ENCODE assay signal across 11 mouse cellular contexts in genomic region chr9:111383756-111384155, GRCm38 (mm10). TPM values are rescaled to one million over a fixed set of nuclear protein-coding genes. Genes with fewer than 3 reads are reported as not detected.
A peak's percentile ranks its signal among the peaks of the same experiment; 100 is the strongest.
DNase-seq lines count a peak whose midpoint lies in the region; ATAC-seq and TF ChIP-seq lines count a peak whose summit lies in the region.
"Had no signal": no experiment of that assay in that cellular context is flagged by ENCODE, and none has a peak within 500 bp of the region (broad histone marks: within the 10 kb centered on the region; RNA-seq: fewer than 3 reads in every experiment).

No protein-coding gene starts in this region.

- no peaks in the 10 kb centered on the region for H3K4me1 ChIP-seq in forebrain, embryonic 14.5 days (ENCODE audit: control insufficient read depth, insufficient read depth, low read length)
- H3K4me1 ChIP-seq in forebrain, embryonic 11.5 days (replicated peaks; ENCODE audit: control insufficient read depth, insufficient read depth, low read length): no peaks in the 10 kb centered on the region
- peaks cover 9% of the 10 kb centered on the region for H3K4me1 ChIP-seq in neural tube, embryonic 13.5 days (replicated peaks)
- no peaks in the 10 kb centered on the region; the same call in 1 of the 2 replicates for H3K4me1 ChIP-seq in midbrain, postnatal 0 days (ENCODE audit: insufficient read depth, low read length)

- no peak overlapping the region for H3K4me3 ChIP-seq in forebrain, embryonic 14.5 days (ENCODE audit: low read depth, low read length)
- H3K4me3 ChIP-seq in forebrain, embryonic 11.5 days (ENCODE audit: low read depth, low read length): no peak overlapping the region
- no peak overlapping the region for H3K4me3 ChIP-seq in neural tube, embryonic 13.5 days
- H3K4me3 ChIP-seq in midbrain, postnatal 0 days (ENCODE audit: low read depth, low read length): no peak overlapping the region

- no peak overlapping the region for H3K4me2 ChIP-seq in forebrain, embryonic 14.5 days (ENCODE audit: low read length)
- no peak overlapping the region for H3K4me2 ChIP-seq in forebrain, embryonic 11.5 days (ENCODE audit: low read depth, low read length, severe bottlenecking)
- H3K4me2 ChIP-seq in neural tube, embryonic 13.5 days: no peak overlapping the region
- no peak overlapping the region for H3K4me2 ChIP-seq in midbrain, postnatal 0 days (ENCODE audit: low read depth, low read length, poor library complexity, severe bottlenecking)

- H3K9ac ChIP-seq in forebrain, embryonic 14.5 days (ENCODE audit: low read length): no peak overlapping the region
- H3K9ac ChIP-seq in forebrain, embryonic 11.5 days (ENCODE audit: low read length): no peak overlapping the region
- H3K9ac ChIP-seq in neural tube, embryonic 13.5 days: no peak overlapping the region
- H3K9ac ChIP-seq in midbrain, postnatal 0 days (replicated peaks; ENCODE audit: low read length, poor library complexity, severe bottlenecking): no peak overlapping the region

- H3K27me3 ChIP-seq in forebrain, embryonic 14.5 days (replicated peaks; ENCODE audit: control insufficient read depth, insufficient read depth, low read length): no peaks in the 10 kb centered on the region
- no peaks in the 10 kb centered on the region for H3K27me3 ChIP-seq in forebrain, embryonic 11.5 days (ENCODE audit: control insufficient read depth, insufficient read depth, low read length)
- H3K27me3 ChIP-seq in neural tube, embryonic 13.5 days: no peaks in the 10 kb centered on the region
- no peaks in the 10 kb centered on the region for H3K27me3 ChIP-seq in midbrain, postnatal 0 days (ENCODE audit: insufficient read depth, low read length)

- peak; percentile 67 for DNase-seq in forebrain, embryonic 14.5 days (ENCODE audit: low spot score)
- no peak for DNase-seq in forebrain, embryonic 11.5 days (ENCODE audit: low spot score)
- no peak for DNase-seq in neural tube, embryonic 10.5 days (ENCODE audit: extremely low spot score, low spot score)
- DNase-seq in frontal cortex, postnatal 36 days (ENCODE audit: low spot score in 2 of 2): peak; percentile 74 to 75
- DNase-seq in midbrain, postnatal 0 days (ENCODE audit: low spot score): peak; percentile 68
- no peak for DNase-seq in urinary bladder, postnatal 25 days (ENCODE audit: low spot score)
- DNase-seq: lung, adult 18-20 months; retina, postnatal 1 day had no signal

- TF ChIP-seq CTCF in midbrain, postnatal 0 days (IDR thresholded peaks at IDR 0.05): no peak

- 0 out of 2 replicates have a peak overlapping the region, but pooled peaks have one; percentile 1 for H3K27ac ChIP-seq in forebrain, embryonic 14.5 days (ENCODE audit: low read depth, low read length)
- H3K27ac ChIP-seq in forebrain, embryonic 11.5 days (ENCODE audit: low read depth, low read length): no peak overlapping the region
- 0 out of 2 replicates have a peak overlapping the region, but pooled peaks have one; percentile 19 for H3K27ac ChIP-seq in neural tube, embryonic 13.5 days (replicated peaks)
- H3K27ac ChIP-seq in midbrain, postnatal 0 days (ENCODE audit: low read depth, low read length): peak overlapping the region; percentile 51

- 44% methylated on average over 3 of the region's 3 CpGs for WGBS in forebrain, embryonic 14.5 days
- 59% methylated on average over 3 of the region's 3 CpGs for WGBS in forebrain, embryonic 11.5 days
- 69% methylated on average over 3 of the region's 3 CpGs for WGBS in neural tube, embryonic 13.5 days
- WGBS in midbrain, postnatal 0 days: 39% methylated on average over 3 of the region's 3 CpGs

- no peaks in the 10 kb centered on the region for H3K9me3 ChIP-seq in forebrain, embryonic 14.5 days (replicated peaks; ENCODE audit: control insufficient read depth, low read length)
- no peaks in the 10 kb centered on the region for H3K9me3 ChIP-seq in forebrain, embryonic 11.5 days (ENCODE audit: control insufficient read depth, low read length)
- H3K9me3 ChIP-seq in neural tube, embryonic 13.5 days: no peaks in the 10 kb centered on the region
- H3K9me3 ChIP-seq in midbrain, postnatal 0 days (ENCODE audit: low read length): no peaks in the 10 kb centered on the region

- H3K36me3 ChIP-seq in forebrain, embryonic 14.5 days (ENCODE audit: control insufficient read depth, insufficient read depth, low read length): no peaks in the 10 kb centered on the region
- H3K36me3 ChIP-seq in forebrain, embryonic 11.5 days (ENCODE audit: control insufficient read depth, insufficient read depth, low read length): no peaks in the 10 kb centered on the region
- H3K36me3 ChIP-seq in neural tube, embryonic 13.5 days: no peaks in the 10 kb centered on the region
- peaks cover 5% of the 10 kb centered on the region; the same call in 1 of the 2 replicates for H3K36me3 ChIP-seq in midbrain, postnatal 0 days (ENCODE audit: insufficient read depth, low read length)

- no peak for ATAC-seq in forebrain, embryonic 14.5 days
- ATAC-seq in forebrain, embryonic 11.5 days (replicated peaks; ENCODE audit: low FRiP score): no peak
- ATAC-seq in neural tube, embryonic 13.5 days (ENCODE audit: low read depth): no peak
- ATAC-seq in midbrain, postnatal 0 days (ENCODE audit: low FRiP score): 0 out of 2 replicates have a peak, but pooled peaks have one; percentile 54
- ATAC-seq in granulocyte monocyte progenitor cell, adult 5-6 weeks (replicated peaks; ENCODE audit: poor library complexity, severe bottlenecking): no peak

RNA-seq across cellular contexts. Expression of gene Dclk3, which starts 55.1 kb away (rescaled TPM):
- 2.1 and 3.0 TPM in 2 replicates for polyA plus RNA-seq in forebrain, embryonic 14.5 days (2014; fragmentation: Nextera tagmentation; extraction: Ambion mirVana)
- polyA plus RNA-seq in forebrain, embryonic 11.5 days (2014; fragmentation: Nextera tagmentation; extraction: Ambion mirVana): 0.20 and 0.28 TPM in 2 replicates
- polyA plus RNA-seq in neural tube, embryonic 13.5 days (2015; fragmentation: Nextera tagmentation; extraction: Ambion mirVana): 10.8 and 13.8 TPM in 2 replicates
- 10.5 and 10.7 TPM in 2 replicates for total RNA-seq in midbrain, postnatal 0 days (2014; rRNA removed)
- 6.5 and 7.4 TPM in 2 replicates for polyA plus RNA-seq in midbrain, postnatal 0 days (2015; fragmentation: Nextera tagmentation; extraction: Ambion mirVana)
- total RNA-seq in granulocyte monocyte progenitor cell, adult 5-6 weeks (2014; fragmentation: Nextera tagmentation): not detected in 2 replicates
- total RNA-seq in granulocyte monocyte progenitor cell, adult 5-6 weeks (2017): not detected in 2 replicates
- polyA plus RNA-seq: C2C12 had no signal

Comparison
In these comparisons a context has a peak if more than half of its experiments do, and no peak if none do; other contexts are left out.
1. DNase-seq: peak in forebrain, embryonic 14.5 days (single experiment), frontal cortex, postnatal 36 days (2 of 2) and midbrain, postnatal 0 days (single experiment); none in forebrain, embryonic 11.5 days (single experiment), neural tube, embryonic 10.5 days (single experiment) and urinary bladder, postnatal 25 days (single experiment).